Mouse (Mus musculus): Measurements from ENCODE around the gene Gstk1.

The Gstk1 gene

DNA sequence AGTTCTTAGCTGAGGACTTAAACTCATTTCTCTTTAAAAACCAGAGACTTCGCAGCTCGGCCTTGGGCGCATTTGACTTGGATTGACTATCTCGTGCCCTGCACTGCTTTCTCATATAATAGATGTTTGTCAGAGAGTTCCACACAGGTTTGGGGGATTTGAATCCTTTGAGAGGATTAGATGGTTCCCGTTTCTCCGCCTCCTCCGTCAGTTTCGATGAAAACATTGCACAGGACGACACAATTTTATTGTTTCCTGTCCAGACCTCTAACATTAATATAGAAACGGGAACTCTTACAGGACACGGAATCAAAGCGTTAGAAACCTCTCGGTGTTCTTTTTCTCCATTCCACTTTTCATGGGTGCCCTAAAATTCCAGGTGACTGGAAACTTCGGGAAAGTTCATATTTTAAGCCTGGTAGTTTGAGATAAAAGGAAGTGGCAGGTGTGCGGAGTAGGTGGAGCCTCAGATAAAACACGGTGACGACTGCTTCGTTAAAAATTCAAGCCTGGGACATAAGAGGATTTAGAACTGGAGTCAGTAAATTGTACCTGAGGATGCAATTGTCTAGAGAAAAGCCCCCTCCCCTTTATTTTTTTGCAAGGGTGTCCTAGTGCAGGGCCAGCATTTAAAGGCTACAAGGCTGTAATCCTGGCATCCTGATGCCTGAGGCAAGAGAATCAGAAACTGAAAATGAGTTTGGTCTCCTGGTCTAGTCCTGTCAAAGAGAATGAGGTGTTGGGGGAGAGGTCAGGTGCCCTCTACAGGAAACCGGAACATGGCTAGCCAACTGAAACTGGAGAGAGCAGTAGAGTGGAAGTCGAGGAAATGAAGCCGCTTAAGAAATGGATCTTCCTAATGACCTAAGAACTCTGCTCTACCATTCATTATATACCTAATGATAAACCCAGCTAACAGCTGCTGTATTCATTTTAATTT is 19.9 kb downstream of the Gstk1 start:
- no peak for DNase-seq (ENCODE audit: extremely low read depth, low read depth, low spot score)

- no peak for DNase-seq (ENCODE audit: extremely low read depth, low read depth, low spot score)
Observed at GRCm38 (mm10) chr6:42270817-42271216, 25.1 kb downstream of the Gstk1 start.

- no peak for DNase-seq (ENCODE audit: extremely low read depth, low read depth, low spot score)
Observed at GRCm38 (mm10) chr6:42276151-42276550, 30.4 kb downstream of the Gstk1 start.

GRCm38 (mm10) chr6:42282865-42283528 is 37.3 kb downstream of the Gstk1 start:
- DNase-seq (ENCODE audit: extremely low read depth, low read depth, low spot score): no peak

- DNase-seq (ENCODE audit: extremely low read depth, low read depth, low spot score): no peak
Observed at GRCm38 (mm10) chr6:42286448-42286847, 40.7 kb downstream of the Gstk1 start, which contains the start of gene Clcn1. TSS of gene Clcn1 (plus strand) at chr6:42286685.

GRCm38 (mm10) chr6:42287562-42287961 is 41.8 kb downstream of the Gstk1 start:
- no peak for DNase-seq (ENCODE audit: extremely low read depth, low read depth, low spot score)

- no peak for DNase-seq (ENCODE audit: extremely low read depth, low read depth, low spot score)
Observed at GRCm38 (mm10) chr6:42293327-42293726, 47.6 kb downstream of the Gstk1 start.

GRCm38 (mm10) chr6:42295549-42296094 is 49.9 kb downstream of the Gstk1 start:
- DNase-seq (ENCODE audit: extremely low read depth, low read depth, low spot score): no peak

- no peak for DNase-seq (ENCODE audit: extremely low read depth, low read depth, low spot score)
Observed at GRCm38 (mm10) chr6:42299362-42299761, 53.6 kb downstream of the Gstk1 start.
